Mouse (Mus musculus) kidney, adult 2 months (tissue): ENCODE measurements around the gene Rpl5.

ENCODE experiments used
- CTCF ChIP-seq: fragments of 200-500 bp; conservative IDR thresholded peaks from 2 replicates; pipeline ENCODE4 v1.5.1; 2011; ENCODE audit warnings: low read depth, mild to moderate bottlenecking, control low read depth, low read length, moderate library complexity, mixed read lengths; ENCODE audit not compliant: insufficient read depth, insufficient read length
- POLR2A ChIP-seq: fragments of 200-500 bp; IDR thresholded peaks from one replicate; pipeline ENCODE4 v1.6.1; 2011; ENCODE audit warnings: low read depth, low read length, control low read depth

- TF ChIP-seq CTCF (no peak), POLR2A (no peak)
Observed at GRCm38 (mm10) chr5:107926550-107927249, 26.4 kb downstream of the Rpl5 start.
